Mouse (Mus musculus) liver, embryonic 14.5 days (tissue): Measurements from ENCODE around the gene Nxt1.

ENCODE experiments used
- CTCF ChIP-seq: IDR thresholded peaks from 2 replicates; pipeline ENCODE4 v1.5.1; 2016; ENCODE audit warnings: antibody characterized with exemption, low read depth, control low read depth
- EP300 ChIP-seq: IDR thresholded peaks from 2 replicates; pipeline ENCODE4 v1.6.1; 2016; ENCODE audit warnings: antibody characterized with exemption, low read depth

- TF ChIP-seq CTCF (no peak), EP300 (no peak)
These were observed 21.6 kb upstream of the Nxt1 start for GRCm38 (mm10) chr2:148650587-148651357.
